Mouse (Mus musculus) C2C12 (cell line): ENCODE measurements around the gene Ramp1.
A peak's percentile ranks its signal among the peaks of the same experiment; 100 is the strongest.

Experiments used
- CEBPB ChIP-seq: IDR thresholded peaks from one replicate; pipeline ENCODE4 v1.6.1; 2011; ENCODE audit warnings: low read depth, mild to moderate bottlenecking, control low read depth, moderate library complexity
- CTCF ChIP-seq: IDR thresholded peaks from one replicate; pipeline ENCODE4 v1.5.1; 2011; ENCODE audit not compliant: control insufficient read depth, insufficient read depth, insufficient read length
- FOSL1 ChIP-seq: IDR thresholded peaks from one replicate; pipeline ENCODE4 v1.8.0; 2011; ENCODE audit warnings: mild to moderate bottlenecking, low read length; ENCODE audit not compliant: poor library complexity, insufficient read depth, severe bottlenecking
- MAX ChIP-seq: IDR thresholded peaks from one replicate; pipeline ENCODE4 v1.6.1; 2011; ENCODE audit warnings: mild to moderate bottlenecking, control low read depth
- MYOD1 ChIP-seq: IDR thresholded peaks from one replicate; pipeline ENCODE4 v1.6.1; 2011; ENCODE audit warnings: low read depth; ENCODE audit not compliant: control insufficient read depth, insufficient read length
- MYOG ChIP-seq: IDR thresholded peaks from one replicate; pipeline ENCODE4 v1.6.1; 2011; ENCODE audit not compliant: control insufficient read depth, insufficient read length; ENCODE audit errors: extremely low read depth
- USF1 ChIP-seq: IDR thresholded peaks from one replicate; pipeline ENCODE4 v1.6.1; 2011; ENCODE audit warnings: low read depth, mild to moderate bottlenecking, control low read depth, moderate library complexity

DNA sequence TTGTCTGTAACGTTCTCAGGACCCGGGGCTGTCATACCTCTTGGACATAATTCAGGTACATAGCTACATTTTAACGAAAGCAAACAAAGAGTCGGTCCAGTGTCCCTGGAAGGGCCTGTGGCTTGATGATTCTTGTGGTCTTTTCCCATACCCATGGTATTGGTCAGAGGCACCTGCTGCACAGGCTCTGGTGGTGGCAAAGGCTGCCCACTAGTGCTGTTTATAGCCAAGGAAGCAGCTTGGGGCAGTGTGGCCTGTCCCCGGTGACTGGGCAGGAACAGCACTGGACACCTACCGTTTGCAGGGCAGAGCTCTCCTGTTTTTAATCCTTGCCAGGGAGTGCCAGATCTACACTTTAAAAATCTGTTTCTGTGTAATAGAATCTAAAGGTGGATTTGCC, 1.1 kb downstream of the Ramp1 start:
- TF ChIP-seq MYOG, result no peak
- TF ChIP-seq CTCF, result no peak
- TF ChIP-seq MAX, result no peak
- TF ChIP-seq MYOD1, result peak; percentile 59
- TF ChIP-seq USF1, result no peak
- no peak for TF ChIP-seq FOSL1
- TF ChIP-seq CEBPB, result no peak
